Mouse (Mus musculus): ENCODE measurements around the gene Tcf20. TPM values are rescaled to one million over a fixed set of nuclear protein-coding genes. Genes with fewer than 3 reads are reported as not detected.
A peak's percentile ranks its signal among the peaks of the same experiment; 100 is the strongest.

The Tcf20 gene
- polyA plus RNA-seq, 1 experiment from 2014 or later, result 7.2 TPM

- H3K27me3 ChIP-seq, result peaks cover 48% of the 10 kb centered on the region
- H3K4me2 ChIP-seq, result no peak overlapping the region
- H3K4me3 ChIP-seq, result no peak overlapping the region
- peaks cover 17% of the 10 kb centered on the region for H3K4me1 ChIP-seq
- WGBS, result 45% methylated on average over 4 of the region's 4 CpGs
- H3K36me3 ChIP-seq, result no peaks in the 10 kb centered on the region
- H3K27ac ChIP-seq, result no peak overlapping the region
- H3K9me3 ChIP-seq, result no peaks in the 10 kb centered on the region
- no peak for ATAC-seq (ENCODE audit: borderline replicate concordance, extremely low read depth, low FRiP score, low TSS enrichment)
- H3K9ac ChIP-seq, result no peak overlapping the region
Observed at GRCm38 (mm10) chr15:82953096-82953495, 34.6 kb downstream of the Tcf20 start.

GRCm38 (mm10) chr15:82952292-82952705, 35.4 kb downstream of the Tcf20 start:
- Histone ChIP-seq H3K4me3 (no peak overlapping the region), H3K27ac (no peak overlapping the region), H3K27me3 (peaks cover 48% of the 10 kb centered on the region), H3K4me1 (peaks cover 16% of the 10 kb centered on the region), H3K9me3 (no peaks in the 10 kb centered on the region), H3K36me3 (no peaks in the 10 kb centered on the region), H3K4me2 (no peak overlapping the region), H3K9ac (no peak overlapping the region)
- no peak for ATAC-seq (ENCODE audit: borderline replicate concordance, extremely low read depth, low FRiP score, low TSS enrichment)
- 16% methylated on average over 20 of the region's 20 CpGs for WGBS

- no peak for ATAC-seq (ENCODE audit: borderline replicate concordance, extremely low read depth, low FRiP score, low TSS enrichment)
- H3K27me3 ChIP-seq, result peaks cover 40% of the 10 kb centered on the region
- no peak overlapping the region for H3K4me3 ChIP-seq
- peaks cover 11% of the 10 kb centered on the region for H3K4me1 ChIP-seq
- H3K9me3 ChIP-seq, result no peaks in the 10 kb centered on the region
- no peaks in the 10 kb centered on the region for H3K36me3 ChIP-seq
- 52% methylated on average over 8 of the region's 8 CpGs for WGBS
- no peak overlapping the region for H3K9ac ChIP-seq
- no peak overlapping the region for H3K27ac ChIP-seq
- H3K4me2 ChIP-seq, result no peak overlapping the region
Observed at GRCm38 (mm10) chr15:82950246-82950645, 37.4 kb downstream of the Tcf20 start.

- H3K9me3 ChIP-seq, result no peaks in the 10 kb centered on the region
Observed at GRCm38 (mm10) chr15:82947431-82947830, 40.2 kb downstream of the Tcf20 start.

GRCm38 (mm10) chr15:82944479-82945195, 43.0 kb downstream of the Tcf20 start:
- no peak; the same call in 1 of the 2 replicates for ATAC-seq (ENCODE audit: borderline replicate concordance, extremely low read depth, low FRiP score, low TSS enrichment)
- H3K27ac ChIP-seq, result no peak overlapping the region
- peaks cover 9% of the 10 kb centered on the region; the same call in 1 of the 2 replicates for H3K27me3 ChIP-seq
- no peak overlapping the region for H3K4me3 ChIP-seq
- H3K9ac ChIP-seq, result no peak overlapping the region
- H3K4me2 ChIP-seq, result no peak overlapping the region
- peaks cover 36% of the 10 kb centered on the region for H3K4me1 ChIP-seq
- WGBS, result 53% methylated on average over 8 of the region's 9 CpGs
- no peaks in the 10 kb centered on the region for H3K9me3 ChIP-seq
- H3K36me3 ChIP-seq, result no peaks in the 10 kb centered on the region

More at GRCm38 (mm10) chr15:82947431-82947830, 40.2 kb downstream of the Tcf20 start:
- H3K4me3 ChIP-seq, result no peak overlapping the region
- WGBS, result 52% methylated on average over 5 of the region's 5 CpGs
- H3K4me2 ChIP-seq, result no peak overlapping the region
- H3K27ac ChIP-seq, result no peak overlapping the region
- H3K36me3 ChIP-seq, result no peaks in the 10 kb centered on the region
- H3K27me3 ChIP-seq, result peaks cover 19% of the 10 kb centered on the region
- peaks cover 18% of the 10 kb centered on the region for H3K4me1 ChIP-seq
- H3K9ac ChIP-seq, result no peak overlapping the region
- no peak for ATAC-seq (ENCODE audit: borderline replicate concordance, extremely low read depth, low FRiP score, low TSS enrichment)

- WGBS, result 44% methylated on average over 8 of the region's 8 CpGs
- peaks cover 61% of the 10 kb centered on the region for H3K4me1 ChIP-seq
- ATAC-seq (ENCODE audit: borderline replicate concordance, extremely low read depth, low FRiP score, low TSS enrichment), result no peak
Observed at GRCm38 (mm10) chr15:82941733-82942132, 45.9 kb downstream of the Tcf20 start.

GRCm38 (mm10) chr15:82940494-82941214, 47.0 kb downstream of the Tcf20 start:
- WGBS, result 52% methylated on average over 12 of the region's 12 CpGs
- H3K4me3 ChIP-seq, result no peak overlapping the region
- no peak overlapping the region for H3K27ac ChIP-seq
- H3K36me3 ChIP-seq, result no peaks in the 10 kb centered on the region
- no peak overlapping the region for H3K9ac ChIP-seq
- H3K4me1 ChIP-seq, result peaks cover 68% of the 10 kb centered on the region
- ATAC-seq (ENCODE audit: borderline replicate concordance, extremely low read depth, low FRiP score, low TSS enrichment), result no peak
- H3K9me3 ChIP-seq, result no peaks in the 10 kb centered on the region
- H3K27me3 ChIP-seq, result peaks cover 9% of the 10 kb centered on the region; the same call in 1 of the 2 replicates
- no peak overlapping the region for H3K4me2 ChIP-seq

More at GRCm38 (mm10) chr15:82941733-82942132, 45.9 kb downstream of the Tcf20 start:
- Histone ChIP-seq H3K9me3 (no peaks in the 10 kb centered on the region), H3K27ac (no peak overlapping the region), H3K27me3 (peaks cover 9% of the 10 kb centered on the region; the same call in 1 of the 2 replicates), H3K36me3 (no peaks in the 10 kb centered on the region), H3K4me3 (no peak overlapping the region), H3K4me2 (no peak overlapping the region), H3K9ac (no peak overlapping the region)

- Histone ChIP-seq H3K9ac (no peak overlapping the region), H3K27ac (peak overlapping the region; percentile 78), H3K4me1 (peaks cover 62% of the 10 kb centered on the region), H3K27me3 (peaks cover 9% of the 10 kb centered on the region; the same call in 1 of the 2 replicates), H3K9me3 (no peaks in the 10 kb centered on the region), H3K4me2 (peak overlapping the region; percentile 36), H3K36me3 (no peaks in the 10 kb centered on the region), H3K4me3 (no peak overlapping the region)
- 9% methylated on average over 17 of the region's 17 CpGs for WGBS
- peak; percentile 77 for ATAC-seq (ENCODE audit: borderline replicate concordance, extremely low read depth, low FRiP score, low TSS enrichment)
Observed at GRCm38 (mm10) chr15:82938155-82938569, 49.5 kb downstream of the Tcf20 start.

GRCm38 (mm10) chr15:82937428-82937992, 50.2 kb downstream of the Tcf20 start:
- Histone ChIP-seq H3K9me3 (no peaks in the 10 kb centered on the region), H3K4me2 (peak overlapping the region; percentile 36), H3K27me3 (peaks cover 9% of the 10 kb centered on the region; the same call in 1 of the 2 replicates), H3K4me1 (peaks cover 68% of the 10 kb centered on the region), H3K27ac (peak overlapping the region; percentile 78), H3K4me3 (no peak overlapping the region), H3K9ac (no peak overlapping the region), H3K36me3 (no peaks in the 10 kb centered on the region)
- 32% methylated on average over 5 of the region's 5 CpGs for WGBS
- ATAC-seq (ENCODE audit: borderline replicate concordance, extremely low read depth, low FRiP score, low TSS enrichment), result peak; percentile 69

- Histone ChIP-seq H3K27me3 (peaks cover 2% of the 10 kb centered on the region; the same call in 1 of the 2 replicates), H3K36me3 (no peaks in the 10 kb centered on the region), H3K4me2 (no peak overlapping the region), H3K9me3 (no peaks in the 10 kb centered on the region), H3K4me3 (no peak overlapping the region), H3K4me1 (peaks cover 48% of the 10 kb centered on the region), H3K27ac (no peak overlapping the region), H3K9ac (no peak overlapping the region)
- 91% methylated on average over 10 of the region's 10 CpGs for WGBS
- ATAC-seq (ENCODE audit: borderline replicate concordance, extremely low read depth, low FRiP score, low TSS enrichment), result no peak
Observed at GRCm38 (mm10) chr15:82934971-82935370, 52.7 kb downstream of the Tcf20 start.

- peak overlapping the region; percentile 40 for H3K27ac ChIP-seq
- no peak overlapping the region for H3K9ac ChIP-seq
- peaks cover 56% of the 10 kb centered on the region for H3K4me1 ChIP-seq
- 52% methylated on average over 4 of the region's 4 CpGs for WGBS
- H3K9me3 ChIP-seq, result no peaks in the 10 kb centered on the region
- H3K27me3 ChIP-seq, result peaks cover 5% of the 10 kb centered on the region; the same call in 1 of the 2 replicates
- no peaks in the 10 kb centered on the region for H3K36me3 ChIP-seq
- no peak overlapping the region for H3K4me3 ChIP-seq
- no peak overlapping the region for H3K4me2 ChIP-seq
- ATAC-seq (ENCODE audit: borderline replicate concordance, extremely low read depth, low FRiP score, low TSS enrichment), result no peak
Observed at GRCm38 (mm10) chr15:82932936-82933650, 54.6 kb downstream of the Tcf20 start.
